Mouse (Mus musculus): Measurements from ENCODE around the gene Ctsk.
"Not testable (repeated sequence)": the region's sequence is repeated elsewhere in the genome, so short reads cannot be mapped to it uniquely, and the experiment has no call there.

The Ctsk gene

GRCm38 (mm10) chr3:95526111-95526510 is 27.1 kb downstream of the Ctsk start:
- no peak for DNase-seq

- no peak for DNase-seq
Measured at GRCm38 (mm10) chr3:95526622-95527211, 27.7 kb downstream of the Ctsk start, which contains the start of gene Ctss. TSS of gene Ctss (plus strand) at chr3:95526786.

GRCm38 (mm10) chr3:95529814-95530213 is 30.8 kb downstream of the Ctsk start:
- no peak for DNase-seq

- DNase-seq = no peak
Measured at GRCm38 (mm10) chr3:95531025-95531424, 32.0 kb downstream of the Ctsk start.

- DNase-seq = no peak
Measured at GRCm38 (mm10) chr3:95533364-95533763, 34.3 kb downstream of the Ctsk start.

- DNase-seq = no peak
Measured at GRCm38 (mm10) chr3:95534927-95535326, 35.9 kb downstream of the Ctsk start.

GRCm38 (mm10) chr3:95538936-95539335 is 39.9 kb downstream of the Ctsk start:
- no peak for DNase-seq

- DNase-seq = no peak
Measured at GRCm38 (mm10) chr3:95539837-95540236, 40.8 kb downstream of the Ctsk start.

GRCm38 (mm10) chr3:95541186-95541585 is 42.1 kb downstream of the Ctsk start:
- DNase-seq = not testable (repeated sequence)

GRCm38 (mm10) chr3:95542171-95542570 is 43.1 kb downstream of the Ctsk start:
- DNase-seq = no peak

- DNase-seq = no peak
Measured at GRCm38 (mm10) chr3:95542981-95543380, 43.9 kb downstream of the Ctsk start.

GRCm38 (mm10) chr3:95550176-95550575 is 51.1 kb downstream of the Ctsk start:
- DNase-seq = no peak

GRCm38 (mm10) chr3:95553986-95554385 is 54.9 kb downstream of the Ctsk start:
- DNase-seq = no peak

All from cerebellum, postnatal 36 days (tissue).